Mouse (Mus musculus): ENCODE data around the gene Fsip1. TPM values are rescaled to one million over a fixed set of nuclear protein-coding genes. Genes with fewer than 3 reads are reported as not detected.
"Not testable (repeated sequence)": the region's sequence is repeated elsewhere in the genome, so short reads cannot be mapped to it uniquely, and the experiment has no call there.

Fsip1 gene
- polyA plus RNA-seq, 1 experiment from 2014 or later, result 0.19 TPM

DNA sequence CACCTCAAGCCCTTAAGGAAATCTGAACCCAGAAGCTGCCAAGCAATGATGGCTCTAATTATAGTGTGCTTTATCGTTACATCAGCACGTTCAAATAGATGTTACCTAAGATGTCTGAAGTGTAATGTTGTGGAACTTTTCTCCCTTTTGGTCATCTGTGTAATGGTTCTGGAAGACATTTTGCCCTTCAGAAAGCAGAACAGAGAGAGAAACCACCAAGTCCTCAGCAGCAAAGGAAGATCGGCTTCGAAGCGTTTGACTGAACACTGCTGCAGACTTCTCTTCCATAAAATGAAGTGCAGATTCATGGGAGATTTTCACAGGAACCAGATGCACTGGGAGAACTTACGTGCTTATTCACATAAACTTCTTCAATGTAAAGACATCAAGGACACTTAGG lies 92.6 kb downstream of the Fsip1 start:
- no peak for ATAC-seq
- no peaks in the 10 kb centered on the region for H3K9me3 ChIP-seq
- H3K4me1 ChIP-seq (replicated peaks), result no peaks in the 10 kb centered on the region
- H3K27ac ChIP-seq, result no peak overlapping the region
- H3K4me2 ChIP-seq (replicated peaks), result no peak overlapping the region
- no peaks in the 10 kb centered on the region for H3K27me3 ChIP-seq (replicated peaks)
- WGBS, result 79% methylated on average over 6 of the region's 6 CpGs
- no peak overlapping the region for H3K4me3 ChIP-seq (replicated peaks)
- H3K9ac ChIP-seq, result no peak overlapping the region
- no peaks in the 10 kb centered on the region for H3K36me3 ChIP-seq

GRCm38 (mm10) chr2:118162486-118162885 lies 94.3 kb downstream of the Fsip1 start:
- no peak overlapping the region for H3K27ac ChIP-seq
- H3K9me3 ChIP-seq, result no peaks in the 10 kb centered on the region
- no peaks in the 10 kb centered on the region for H3K27me3 ChIP-seq (replicated peaks)
- H3K9ac ChIP-seq, result no peak overlapping the region
- no peak overlapping the region for H3K4me2 ChIP-seq (replicated peaks)
- H3K4me3 ChIP-seq (replicated peaks), result no peak overlapping the region
- no peak for ATAC-seq
- WGBS, result 56% methylated on average over 5 of the region's 5 CpGs
- no peaks in the 10 kb centered on the region for H3K36me3 ChIP-seq
- H3K4me1 ChIP-seq (replicated peaks), result no peaks in the 10 kb centered on the region

DNA sequence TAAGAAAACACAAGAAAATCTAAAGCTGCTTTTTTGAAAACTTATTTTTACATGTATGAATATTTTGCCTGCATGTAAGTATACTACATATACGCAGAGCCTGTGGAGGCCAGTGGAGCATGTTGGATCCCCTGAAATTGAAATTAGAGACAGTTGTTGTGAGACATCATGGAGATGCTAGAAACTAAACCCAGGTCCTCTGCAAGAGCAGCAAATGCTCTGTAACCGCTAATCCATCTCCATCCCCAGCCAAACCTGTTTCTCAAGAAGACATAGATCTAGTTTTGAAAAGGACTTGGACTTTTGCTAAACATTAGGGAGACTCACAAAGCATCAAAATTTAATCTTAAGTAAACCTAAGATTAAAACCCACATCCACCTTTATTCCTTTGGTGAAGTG lies 95.8 kb downstream of the Fsip1 start:
- H3K27me3 ChIP-seq (replicated peaks), result no peaks in the 10 kb centered on the region
- WGBS, result 78% methylated on average over 2 of the region's 2 CpGs
- H3K27ac ChIP-seq, result no peak overlapping the region
- no peak overlapping the region for H3K9ac ChIP-seq
- H3K4me3 ChIP-seq (replicated peaks), result no peak overlapping the region
- no peaks in the 10 kb centered on the region for H3K9me3 ChIP-seq
- no peaks in the 10 kb centered on the region for H3K36me3 ChIP-seq
- ATAC-seq, result no peak
- no peaks in the 10 kb centered on the region for H3K4me1 ChIP-seq (replicated peaks)
- no peak overlapping the region for H3K4me2 ChIP-seq (replicated peaks)

DNA sequence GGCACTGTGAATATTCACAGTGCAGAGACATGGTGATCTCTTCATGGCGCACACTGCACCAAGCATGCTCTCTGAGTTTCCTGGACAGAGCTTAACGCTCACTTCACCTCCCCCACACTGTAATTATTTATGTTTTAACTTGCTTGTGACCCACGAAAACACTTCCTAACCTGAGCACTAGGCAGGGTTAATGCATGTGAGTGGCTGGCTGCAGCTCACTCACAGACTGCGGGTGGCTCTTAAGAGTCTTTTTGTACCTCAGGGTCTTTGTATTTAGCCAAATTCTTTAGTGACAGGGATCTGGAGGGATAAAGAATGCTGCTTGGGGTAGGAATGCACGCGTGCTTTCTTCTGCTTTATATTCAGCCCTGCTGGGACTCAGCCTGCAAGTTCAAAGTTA lies 96.2 kb downstream of the Fsip1 start:
- Histone ChIP-seq H3K4me1 (replicated peaks) (no peaks in the 10 kb centered on the region), H3K36me3 (no peaks in the 10 kb centered on the region), H3K27ac (no peak overlapping the region), H3K9me3 (no peaks in the 10 kb centered on the region), H3K4me3 (replicated peaks) (no peak overlapping the region), H3K27me3 (replicated peaks) (no peaks in the 10 kb centered on the region), H3K9ac (no peak overlapping the region), H3K4me2 (replicated peaks) (no peak overlapping the region)
- ATAC-seq, result peak; percentile 17; the same call in 1 of the 2 replicates
- WGBS, result 23% methylated on average over 6 of the region's 6 CpGs

DNA sequence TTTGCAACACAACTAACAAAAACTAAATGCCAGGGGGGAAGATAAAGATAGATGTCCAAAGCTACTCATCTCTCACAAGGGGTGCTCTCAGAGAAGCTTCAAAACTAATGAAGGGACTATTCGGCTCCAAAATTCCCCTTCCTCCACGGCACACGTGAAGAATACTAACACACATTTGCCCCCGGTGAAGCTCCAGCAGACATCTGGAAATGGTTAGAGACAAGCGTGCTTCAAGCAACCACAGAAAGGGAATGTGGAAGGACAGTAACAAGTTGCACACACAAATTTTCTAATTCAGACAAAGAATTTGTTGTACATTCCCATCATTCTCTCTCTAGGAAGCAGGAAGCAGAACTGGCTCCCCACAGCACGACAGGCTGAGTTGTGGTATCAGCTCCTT lies 97.6 kb downstream of the Fsip1 start:
- Histone ChIP-seq H3K4me3 (replicated peaks) (no peak overlapping the region), H3K27ac (no peak overlapping the region), H3K4me1 (replicated peaks) (no peaks in the 10 kb centered on the region), H3K4me2 (replicated peaks) (no peak overlapping the region), H3K27me3 (replicated peaks) (no peaks in the 10 kb centered on the region), H3K9ac (no peak overlapping the region), H3K36me3 (no peaks in the 10 kb centered on the region), H3K9me3 (no peaks in the 10 kb centered on the region)
- WGBS, result 59% methylated on average over 6 of the region's 6 CpGs
- no peak for ATAC-seq

- ATAC-seq, result no peak
- Histone ChIP-seq H3K4me3 (replicated peaks) (no peak overlapping the region), H3K4me2 (replicated peaks) (no peak overlapping the region), H3K36me3 (no peaks in the 10 kb centered on the region), H3K27ac (no peak overlapping the region), H3K9me3 (no peaks in the 10 kb centered on the region), H3K9ac (no peak overlapping the region), H3K4me1 (replicated peaks) (no peaks in the 10 kb centered on the region), H3K27me3 (replicated peaks) (no peaks in the 10 kb centered on the region)
- 82% methylated on average over 3 of the region's 3 CpGs for WGBS
Observed at GRCm38 (mm10) chr2:118158095-118158494, 98.7 kb downstream of the Fsip1 start.

- no peak for ATAC-seq
- no peaks in the 10 kb centered on the region for H3K9me3 ChIP-seq
- whole genome bisulfite sequencing, result 70% methylated on average over 12 of the region's 12 CpGs
- no peak overlapping the region for H3K9ac ChIP-seq
- H3K36me3 ChIP-seq, result no peaks in the 10 kb centered on the region
- no peak overlapping the region for H3K4me3 ChIP-seq (replicated peaks)
- H3K4me1 ChIP-seq (replicated peaks), result no peaks in the 10 kb centered on the region
- no peaks in the 10 kb centered on the region for H3K27me3 ChIP-seq (replicated peaks)
- H3K27ac ChIP-seq, result no peak overlapping the region
- no peak overlapping the region for H3K4me2 ChIP-seq (replicated peaks)
Observed at GRCm38 (mm10) chr2:118149855-118150563, 106.8 kb downstream of the Fsip1 start.

DNA sequence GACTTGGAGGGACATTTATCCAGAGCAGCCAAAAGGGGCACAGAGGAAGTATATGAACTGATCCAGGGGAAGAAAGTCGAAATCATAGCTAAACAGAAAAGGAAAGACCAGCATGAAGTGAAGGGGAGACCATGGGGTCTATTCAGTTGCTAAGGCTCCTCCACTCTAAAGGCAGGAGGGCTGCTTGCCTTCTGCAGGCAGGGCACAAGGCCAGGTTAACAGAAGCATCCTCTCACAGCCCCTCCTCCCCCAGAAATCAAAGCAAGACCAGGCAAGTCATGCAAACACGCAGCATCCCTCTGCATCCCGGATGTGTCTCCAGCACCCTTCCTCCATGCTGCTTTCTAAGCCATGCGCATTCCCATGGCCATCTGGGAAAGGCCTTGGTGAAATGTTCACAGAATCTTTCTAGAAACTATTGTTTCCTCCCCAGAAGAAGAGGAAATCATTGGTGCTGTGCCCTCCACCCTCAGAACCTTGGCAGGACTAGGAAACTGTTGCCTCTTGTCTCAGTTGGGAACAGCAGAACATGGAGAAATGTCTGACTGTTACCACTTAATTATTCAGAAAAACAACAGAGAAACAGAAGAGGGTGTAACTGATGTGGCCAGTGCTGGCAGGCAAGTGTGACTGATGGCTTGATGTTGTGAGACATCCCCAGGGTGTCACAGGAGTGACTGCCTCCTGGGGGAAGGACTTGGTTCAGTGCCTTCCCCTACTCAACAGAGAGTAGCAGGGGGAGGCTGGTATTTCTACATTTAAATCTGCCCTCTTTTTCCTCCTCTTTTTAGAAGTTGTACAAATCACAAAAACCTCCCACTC lies 108.2 kb downstream of the Fsip1 start:
- no peak overlapping the region for H3K9ac ChIP-seq
- no peaks in the 10 kb centered on the region for H3K27me3 ChIP-seq (replicated peaks)
- no peaks in the 10 kb centered on the region for H3K9me3 ChIP-seq
- ATAC-seq, result no peak
- no peaks in the 10 kb centered on the region for H3K4me1 ChIP-seq (replicated peaks)
- no peak overlapping the region for H3K4me3 ChIP-seq (replicated peaks)
- no peak overlapping the region for H3K4me2 ChIP-seq (replicated peaks)
- 77% methylated on average over 4 of the region's 4 CpGs for WGBS
- H3K27ac ChIP-seq, result no peak overlapping the region
- H3K36me3 ChIP-seq, result no peaks in the 10 kb centered on the region

- H3K9me3 ChIP-seq, result not testable (repeated sequence)
- WGBS, result 50% methylated on average over 3 of the region's 3 CpGs
Observed at GRCm38 (mm10) chr2:118147749-118148148, 109.0 kb downstream of the Fsip1 start.

DNA sequence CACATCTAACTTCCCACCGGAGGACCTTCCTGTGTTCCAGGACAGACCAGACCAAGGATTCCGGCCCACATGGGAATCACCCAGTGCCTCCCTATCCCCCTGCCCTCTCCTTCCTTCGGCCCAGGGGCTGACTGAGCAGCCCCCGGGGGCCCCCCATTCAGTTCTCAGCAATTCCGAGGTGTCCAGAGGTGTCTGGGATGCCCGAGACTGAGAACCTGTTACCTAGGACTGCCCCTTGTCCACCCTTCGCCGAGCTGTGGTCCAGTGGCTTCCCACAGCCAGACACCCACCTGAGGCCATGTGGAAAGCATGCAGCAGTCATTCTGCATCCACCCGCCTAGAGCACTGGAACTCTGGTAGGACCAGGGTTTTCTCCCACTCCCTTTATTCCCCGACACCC lies 115.1 kb downstream of the Fsip1 start:
- WGBS, result 88% methylated on average over 10 of the region's 10 CpGs
- Histone ChIP-seq H3K4me3 (replicated peaks) (no peak overlapping the region), H3K9me3 (no peaks in the 10 kb centered on the region), H3K36me3 (no peaks in the 10 kb centered on the region), H3K4me2 (replicated peaks) (no peak overlapping the region), H3K27ac (no peak overlapping the region), H3K27me3 (replicated peaks) (no peaks in the 10 kb centered on the region), H3K9ac (no peak overlapping the region), H3K4me1 (replicated peaks) (no peaks in the 10 kb centered on the region)
- no peak for ATAC-seq

More at GRCm38 (mm10) chr2:118147749-118148148, 109.0 kb downstream of the Fsip1 start:
- not testable (repeated sequence) for H3K9ac ChIP-seq; H3K4me1 ChIP-seq (replicated peaks); ATAC-seq; H3K27ac ChIP-seq; H3K4me3 ChIP-seq (replicated peaks); H3K4me2 ChIP-seq (replicated peaks); H3K36me3 ChIP-seq; H3K27me3 ChIP-seq (replicated peaks)

DNA sequence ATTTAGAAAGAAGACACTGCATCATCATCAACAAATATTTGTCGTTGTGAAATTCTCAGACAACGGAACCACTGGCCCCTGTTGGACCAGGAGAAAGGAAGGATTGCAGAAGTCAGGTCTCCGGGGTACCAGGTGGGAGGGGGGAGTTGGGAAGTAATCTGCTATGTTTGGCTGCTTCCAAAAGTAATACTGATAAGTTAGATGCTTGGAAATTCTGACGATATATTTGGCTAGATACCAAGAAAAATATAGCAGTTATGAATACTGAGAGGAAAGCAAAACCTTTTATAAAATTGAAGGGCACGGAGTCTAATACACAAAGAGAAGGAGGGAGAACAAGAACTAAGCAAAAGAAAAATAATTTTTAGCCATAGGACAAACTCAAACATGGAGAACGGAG lies 117.5 kb downstream of the Fsip1 start:
- Histone ChIP-seq H3K36me3 (no peaks in the 10 kb centered on the region), H3K27ac (no peak overlapping the region), H3K4me1 (replicated peaks) (no peaks in the 10 kb centered on the region), H3K4me3 (replicated peaks) (no peak overlapping the region), H3K27me3 (replicated peaks) (no peaks in the 10 kb centered on the region), H3K4me2 (replicated peaks) (no peak overlapping the region), H3K9me3 (no peaks in the 10 kb centered on the region), H3K9ac (no peak overlapping the region)
- WGBS, result 75% methylated on average over 6 of the region's 6 CpGs
- no peak for ATAC-seq

DNA sequence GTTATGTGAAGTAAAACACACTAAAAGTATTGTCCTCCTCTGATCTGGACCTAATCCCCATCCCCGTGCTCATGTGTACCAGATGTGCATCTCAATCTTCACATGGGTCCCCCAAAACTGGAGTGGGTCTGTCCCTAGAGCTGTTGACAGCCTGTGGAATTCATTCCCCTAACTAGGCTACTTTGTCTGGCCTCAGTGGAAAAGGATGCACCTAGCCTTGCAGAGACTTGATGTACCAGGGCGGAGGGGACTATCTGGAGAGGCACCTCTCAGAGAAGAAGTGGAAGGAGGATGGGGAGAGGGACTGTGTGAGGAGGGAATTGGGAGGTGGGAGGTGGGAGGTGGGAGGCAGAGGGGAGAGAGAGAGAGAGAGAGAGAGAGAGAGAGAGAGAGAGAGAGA lies 119.0 kb downstream of the Fsip1 start:
- no peak overlapping the region for H3K4me2 ChIP-seq (replicated peaks)
- H3K27ac ChIP-seq, result no peak overlapping the region
- no peaks in the 10 kb centered on the region for H3K4me1 ChIP-seq (replicated peaks)
- no peak for ATAC-seq
- H3K4me3 ChIP-seq (replicated peaks), result no peak overlapping the region
- no peak overlapping the region for H3K9ac ChIP-seq
- H3K27me3 ChIP-seq (replicated peaks), result no peaks in the 10 kb centered on the region
- H3K36me3 ChIP-seq, result no peaks in the 10 kb centered on the region
- 92% methylated on average over 2 of the region's 2 CpGs for WGBS
- H3K9me3 ChIP-seq, result no peaks in the 10 kb centered on the region

- H3K27me3 ChIP-seq (replicated peaks), result no peaks in the 10 kb centered on the region
- no peak overlapping the region for H3K4me2 ChIP-seq (replicated peaks)
- H3K9ac ChIP-seq, result no peak overlapping the region
- 80% methylated on average over 9 of the region's 9 CpGs for WGBS
- no peak for ATAC-seq
- H3K9me3 ChIP-seq, result no peaks in the 10 kb centered on the region
- H3K4me1 ChIP-seq (replicated peaks), result no peaks in the 10 kb centered on the region
- H3K36me3 ChIP-seq, result no peaks in the 10 kb centered on the region
- no peak overlapping the region for H3K4me3 ChIP-seq (replicated peaks)
- H3K27ac ChIP-seq, result no peak overlapping the region
Observed at GRCm38 (mm10) chr2:118137071-118137470, 119.7 kb downstream of the Fsip1 start.

All from intestine, embryonic 15.5 days (tissue).